Mouse (Mus musculus): ENCODE measurements around the gene Gm17631. TPM values are rescaled to one million over a fixed set of nuclear protein-coding genes. Genes with fewer than 3 reads are reported as not detected.
"Not testable (repeated sequence)": the region's sequence is repeated elsewhere in the genome, so short reads cannot be mapped to it uniquely, and the experiment has no call there.

Gm17631 gene
- not detected in 2 replicates for polyA plus RNA-seq (2014; fragmentation: Nextera tagmentation; extraction: Ambion mirVana)

DNA sequence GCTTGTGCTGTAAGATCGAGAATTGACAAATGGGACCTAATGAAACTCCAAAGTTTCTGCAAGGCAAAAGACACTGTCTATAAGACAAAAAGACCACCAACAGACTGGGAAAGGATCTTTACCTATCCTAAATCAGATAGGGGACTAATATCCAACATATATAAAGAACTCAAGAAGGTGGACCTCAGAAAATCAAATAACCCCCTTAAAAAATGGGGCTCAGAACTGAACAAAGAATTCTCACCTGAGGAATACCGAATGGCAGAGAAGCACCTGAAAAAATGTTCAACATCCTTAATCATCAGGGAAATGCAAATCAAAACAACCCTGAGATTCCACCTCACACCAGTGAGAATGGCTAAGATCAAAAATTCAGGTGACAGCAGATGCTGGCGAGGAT lies at the start of gene Gm17631:
Gene Gm17631 (plus strand): TSS at position 301 of the 400 bp plus-strand sequence.
- H3K4me2 ChIP-seq (replicated peaks; ENCODE audit: low read depth, low read length); H3K9ac ChIP-seq (ENCODE audit: low read depth, low read length); H3K27ac ChIP-seq (ENCODE audit: low read depth, low read length); H3K4me3 ChIP-seq (ENCODE audit: low read length); H3K4me1 ChIP-seq (ENCODE audit: control insufficient read depth, insufficient read depth, low read length); ATAC-seq (ENCODE audit: low FRiP score, low TSS enrichment); H3K9me3 ChIP-seq (ENCODE audit: control insufficient read depth, low read length); H3K36me3 ChIP-seq (ENCODE audit: control insufficient read depth, insufficient read depth, low read length); H3K27me3 ChIP-seq (ENCODE audit: control insufficient read depth, insufficient read depth, low read length): not testable (repeated sequence)
- no CpG with 5 or more reads among the region's 3 CpGs for WGBS

DNA sequence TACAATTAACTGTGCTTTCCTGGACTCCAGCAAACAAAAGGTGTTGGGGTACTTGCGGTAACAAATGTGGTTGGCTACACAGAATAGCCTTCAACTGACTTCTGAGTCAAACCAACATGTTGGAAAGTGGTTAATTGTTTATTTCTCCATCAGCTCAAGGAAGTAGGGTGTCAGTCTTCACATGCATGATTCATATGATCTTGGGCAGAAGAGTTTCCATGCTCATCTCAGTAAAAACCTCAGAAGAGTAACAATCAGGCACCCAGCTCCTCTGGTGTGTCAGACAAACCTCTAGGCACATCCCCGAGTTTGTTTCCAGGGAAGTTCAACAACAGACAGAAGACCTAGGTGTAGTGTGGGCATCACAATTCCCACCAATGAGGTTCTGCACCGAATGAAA lies 44.7 kb upstream of the Gm17631 start:
- Histone ChIP-seq H3K9ac (ENCODE audit: low read depth, low read length) (no peak overlapping the region), H3K9me3 (ENCODE audit: control insufficient read depth, low read length) (no peaks in the 10 kb centered on the region), H3K27ac (ENCODE audit: low read depth, low read length) (no peak overlapping the region), H3K4me1 (ENCODE audit: control insufficient read depth, insufficient read depth, low read length) (no peaks in the 10 kb centered on the region), H3K4me3 (ENCODE audit: low read length) (no peak overlapping the region), H3K27me3 (ENCODE audit: control insufficient read depth, insufficient read depth, low read length) (no peaks in the 10 kb centered on the region), H3K36me3 (ENCODE audit: control insufficient read depth, insufficient read depth, low read length) (no peaks in the 10 kb centered on the region), H3K4me2 (replicated peaks; ENCODE audit: low read depth, low read length) (no peak overlapping the region)
- no peak for ATAC-seq (ENCODE audit: low FRiP score, low TSS enrichment)
- WGBS, result 72% methylated on average over 3 of the region's 3 CpGs

GRCm38 (mm10) chr6:129824004-129824403 lies 38.4 kb upstream of the Gm17631 start:
- no peak overlapping the region for H3K4me2 ChIP-seq (replicated peaks; ENCODE audit: low read depth, low read length)
- WGBS, result 90% methylated on average over 1 of the region's 1 CpGs
- no peak overlapping the region for H3K27ac ChIP-seq (ENCODE audit: low read depth, low read length)
- no peaks in the 10 kb centered on the region for H3K4me1 ChIP-seq (ENCODE audit: control insufficient read depth, insufficient read depth, low read length)
- no peaks in the 10 kb centered on the region for H3K36me3 ChIP-seq (ENCODE audit: control insufficient read depth, insufficient read depth, low read length)
- no peaks in the 10 kb centered on the region for H3K27me3 ChIP-seq (ENCODE audit: control insufficient read depth, insufficient read depth, low read length)
- no peak overlapping the region for H3K9ac ChIP-seq (ENCODE audit: low read depth, low read length)
- ATAC-seq (ENCODE audit: low FRiP score, low TSS enrichment), result no peak
- H3K9me3 ChIP-seq (ENCODE audit: control insufficient read depth, low read length), result no peaks in the 10 kb centered on the region; the same call in 1 of the 2 replicates
- no peak overlapping the region for H3K4me3 ChIP-seq (ENCODE audit: low read length)

DNA sequence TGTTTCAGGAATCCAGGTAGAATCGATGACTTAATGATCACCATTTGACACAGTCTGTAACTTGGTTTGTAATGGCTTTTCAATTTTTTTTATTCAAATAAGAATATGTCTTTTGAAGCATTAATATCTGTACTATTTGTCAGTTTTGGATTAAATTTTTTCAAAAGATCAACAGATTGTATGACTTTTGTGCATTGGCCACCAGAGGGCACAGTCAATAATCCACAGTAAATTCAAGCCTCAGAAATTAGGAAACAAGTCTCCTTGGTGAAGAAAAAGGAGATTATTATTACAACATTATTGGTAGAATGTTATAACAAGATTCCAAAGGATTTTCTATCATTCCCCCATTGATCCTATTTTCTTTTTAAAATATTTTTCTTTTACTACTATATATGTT lies 36.9 kb upstream of the Gm17631 start:
- no peaks in the 10 kb centered on the region for H3K4me1 ChIP-seq (ENCODE audit: control insufficient read depth, insufficient read depth, low read length)
- no peaks in the 10 kb centered on the region for H3K36me3 ChIP-seq (ENCODE audit: control insufficient read depth, insufficient read depth, low read length)
- H3K4me2 ChIP-seq (replicated peaks; ENCODE audit: low read depth, low read length), result no peak overlapping the region
- no peak overlapping the region for H3K27ac ChIP-seq (ENCODE audit: low read depth, low read length)
- H3K27me3 ChIP-seq (ENCODE audit: control insufficient read depth, insufficient read depth, low read length), result no peaks in the 10 kb centered on the region
- no peak overlapping the region for H3K9ac ChIP-seq (ENCODE audit: low read depth, low read length)
- no peak overlapping the region for H3K4me3 ChIP-seq (ENCODE audit: low read length)
- ATAC-seq (ENCODE audit: low FRiP score, low TSS enrichment), result no peak
- 97% methylated on average over 1 of the region's 1 CpGs for WGBS
- H3K9me3 ChIP-seq (ENCODE audit: control insufficient read depth, low read length), result no peaks in the 10 kb centered on the region; the same call in 1 of the 2 replicates

DNA sequence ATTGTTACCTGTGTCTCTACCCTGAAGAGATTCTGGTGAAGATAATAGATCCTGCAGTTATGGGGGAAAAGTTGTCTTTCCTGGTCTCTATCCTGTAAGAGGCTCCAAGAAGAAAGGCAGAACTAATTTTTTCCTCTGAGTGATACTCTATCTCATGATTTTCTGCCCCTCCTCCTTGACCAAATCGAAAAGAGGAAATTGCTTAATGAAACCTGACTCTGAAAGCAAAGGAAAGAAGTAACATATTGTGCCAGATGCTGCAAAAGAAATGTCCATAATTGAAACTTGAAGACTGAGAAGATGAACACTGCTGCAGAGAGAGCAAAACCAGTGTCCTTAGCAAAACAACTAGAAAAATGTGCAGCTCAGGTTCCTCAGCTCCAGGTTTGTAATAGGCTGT lies 14.1 kb downstream of the Gm17631 start, which contains the start of gene Klra17:
Gene Klra17 (minus strand): TSS at position 124 of the 400 bp plus-strand sequence.
- Histone ChIP-seq H3K4me1 (ENCODE audit: control insufficient read depth, insufficient read depth, low read length) (no peaks in the 10 kb centered on the region), H3K9me3 (ENCODE audit: control insufficient read depth, low read length) (0 out of 2 replicates have a peak, but pooled peaks cover 7% of the 10 kb centered on the region), H3K4me2 (replicated peaks; ENCODE audit: low read depth, low read length) (no peak within 1 kb of the TSS), H3K36me3 (ENCODE audit: control insufficient read depth, insufficient read depth, low read length) (no peaks in the 10 kb centered on the region), H3K4me3 (ENCODE audit: low read length) (no peak within 1 kb of the TSS), H3K27me3 (ENCODE audit: control insufficient read depth, insufficient read depth, low read length) (no peaks in the 10 kb centered on the region), H3K9ac (ENCODE audit: low read depth, low read length) (no peak within 1 kb of the TSS), H3K27ac (ENCODE audit: low read depth, low read length) (no peak within 1 kb of the TSS)
- whole genome bisulfite sequencing, result 56% methylated on average over 1 of the region's 1 CpGs
- ATAC-seq (ENCODE audit: low FRiP score, low TSS enrichment), result no peak

DNA sequence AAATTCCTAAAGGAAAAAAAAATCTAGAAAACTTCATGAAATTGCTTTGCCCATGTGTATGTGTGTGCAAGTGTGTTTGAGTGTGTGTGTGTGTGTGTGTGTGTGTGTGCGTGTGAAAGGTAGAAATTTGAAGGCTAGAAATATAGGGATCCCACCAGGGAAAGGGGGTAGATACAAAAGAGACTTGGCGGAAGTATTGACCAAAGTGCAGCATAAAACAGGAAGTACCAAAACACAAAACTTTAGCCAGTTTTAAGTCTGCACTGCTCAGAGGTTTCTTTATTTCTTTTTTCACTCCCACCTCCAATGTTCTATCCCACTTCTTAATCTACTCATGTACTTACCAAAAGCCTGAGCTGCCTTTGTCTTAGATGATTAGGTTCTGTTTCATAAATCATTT lies 20.1 kb downstream of the Gm17631 start:
- Histone ChIP-seq H3K36me3 (ENCODE audit: control insufficient read depth, insufficient read depth, low read length) (no peaks in the 10 kb centered on the region), H3K27me3 (ENCODE audit: control insufficient read depth, insufficient read depth, low read length) (no peaks in the 10 kb centered on the region), H3K27ac (ENCODE audit: low read depth, low read length) (no peak overlapping the region), H3K4me2 (replicated peaks; ENCODE audit: low read depth, low read length) (no peak overlapping the region), H3K4me1 (ENCODE audit: control insufficient read depth, insufficient read depth, low read length) (no peaks in the 10 kb centered on the region), H3K4me3 (ENCODE audit: low read length) (no peak overlapping the region), H3K9me3 (ENCODE audit: control insufficient read depth, low read length) (0 out of 2 replicates have a peak, but pooled peaks cover 7% of the 10 kb centered on the region), H3K9ac (ENCODE audit: low read depth, low read length) (no peak overlapping the region)
- 77% methylated on average over 2 of the region's 2 CpGs for WGBS
- ATAC-seq (ENCODE audit: low FRiP score, low TSS enrichment), result no peak

Other genes starting within 250 kb of the Gm17631 start
- not detected in 2 replicates for gene Klrk1, start 238.8 kb upstream of the Gm17631 start, polyA plus RNA-seq (2014; fragmentation: Nextera tagmentation; extraction: Ambion mirVana)
- not detected in 2 replicates for gene Klrc3, start 219.3 kb upstream of the Gm17631 start, polyA plus RNA-seq (2014; fragmentation: Nextera tagmentation; extraction: Ambion mirVana)
- not detected in 2 replicates for gene Klrc2, start 202.0 kb upstream of the Gm17631 start, polyA plus RNA-seq (2014; fragmentation: Nextera tagmentation; extraction: Ambion mirVana)
- not detected in 2 replicates for gene Klrc1, start 183.7 kb upstream of the Gm17631 start, polyA plus RNA-seq (2014; fragmentation: Nextera tagmentation; extraction: Ambion mirVana)
- gene Klri1, start 145.5 kb upstream of the Gm17631 start, polyA plus RNA-seq (2014; fragmentation: Nextera tagmentation; extraction: Ambion mirVana), result 0.71 TPM in 1 of 2 replicates, not detected in the other
- not detected in 2 replicates for gene Klri2, start 122.2 kb upstream of the Gm17631 start, polyA plus RNA-seq (2014; fragmentation: Nextera tagmentation; extraction: Ambion mirVana)
- not detected in 2 replicates for gene Gm156, start 78.4 kb upstream of the Gm17631 start, polyA plus RNA-seq (2014; fragmentation: Nextera tagmentation; extraction: Ambion mirVana)
- not detected in 2 replicates for gene Klra17, start 14.0 kb downstream of the Gm17631 start, polyA plus RNA-seq (2014; fragmentation: Nextera tagmentation; extraction: Ambion mirVana)
- gene Klra5, start 55.0 kb downstream of the Gm17631 start, polyA plus RNA-seq (2014; fragmentation: Nextera tagmentation; extraction: Ambion mirVana), result not detected in 2 replicates
- gene Klra6, start 164.3 kb downstream of the Gm17631 start, polyA plus RNA-seq (2014; fragmentation: Nextera tagmentation; extraction: Ambion mirVana), result not detected in 2 replicates
- not detected in 2 replicates for gene Klra4, start 204.6 kb downstream of the Gm17631 start, polyA plus RNA-seq (2014; fragmentation: Nextera tagmentation; extraction: Ambion mirVana)